Mouse (Mus musculus): ENCODE results near the gene Nipal3.

Gene Nipal3

GRCm38 (mm10) chr4:135501587-135501986 lies 6.7 kb upstream of the Nipal3 start:
- DNase-seq = no peak

GRCm38 (mm10) chr4:135499831-135500230 lies 5.0 kb upstream of the Nipal3 start:
- no peak for DNase-seq

DNA sequence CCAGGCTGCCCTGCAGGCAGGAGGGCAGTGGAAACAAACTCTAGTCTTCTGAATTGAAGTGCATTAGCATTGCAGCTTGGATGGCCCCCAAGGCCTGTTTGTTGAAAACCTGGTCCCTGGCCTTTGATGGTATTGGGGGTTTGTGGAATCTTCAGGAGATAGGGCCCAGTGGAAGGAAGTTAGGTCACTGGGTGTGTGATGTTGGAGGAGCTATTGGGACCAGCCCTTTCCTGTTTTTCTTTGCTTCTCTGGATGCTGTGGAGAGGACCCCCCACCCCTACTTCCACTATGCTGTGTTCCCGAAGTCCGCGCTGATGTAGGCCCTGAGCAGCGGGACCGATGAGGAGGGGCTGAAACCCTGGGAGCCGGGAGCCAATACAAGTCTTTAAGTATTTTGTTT lies 3.3 kb upstream of the Nipal3 start:
- DNase-seq = no peak

DNA sequence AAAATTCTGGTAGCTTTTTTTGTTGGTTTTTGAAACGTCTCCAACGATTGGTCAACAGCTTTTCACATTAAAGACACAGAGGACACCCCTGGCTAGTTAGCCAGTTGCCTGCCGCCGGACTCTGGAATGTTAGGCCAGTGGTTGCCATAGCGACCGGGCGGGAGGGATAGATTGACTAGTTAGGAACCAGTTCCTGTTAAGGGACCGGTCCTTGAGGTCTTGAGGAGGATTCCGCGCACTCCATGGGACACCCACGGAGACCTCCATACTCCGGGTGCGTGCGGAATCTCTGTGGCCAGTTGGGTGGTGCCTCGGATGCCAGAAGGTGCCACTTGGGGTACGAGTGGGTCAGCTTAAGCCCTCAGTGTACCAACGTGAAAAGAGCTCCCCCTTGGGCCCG lies 972 bp upstream of the Nipal3 start:
- peak; percentile 86 to 93 for DNase-seq

DNA sequence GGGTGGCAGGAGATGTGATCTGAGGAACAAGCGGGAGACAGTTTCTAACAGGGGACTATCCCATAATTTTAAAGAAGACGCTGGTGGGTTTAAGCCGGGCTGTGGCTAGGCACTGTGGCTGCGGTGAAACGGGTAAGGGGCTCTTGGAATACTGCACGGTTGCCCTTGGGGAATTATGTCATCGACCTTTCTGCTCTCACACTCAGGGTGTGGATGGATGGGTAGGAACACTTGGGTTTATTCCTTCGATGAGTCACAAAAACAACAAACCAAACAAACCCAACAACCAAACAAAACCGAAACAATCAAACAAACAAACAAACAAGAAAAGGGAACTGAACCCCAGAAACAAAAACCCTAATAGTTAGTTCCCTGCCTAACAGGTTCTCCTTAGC lies 556 bp upstream of the Nipal3 start:
- DNase-seq = no peak

- DNase-seq = peak; percentile 57 to 67
These were observed 932 bp downstream of the Nipal3 start for GRCm38 (mm10) chr4:135493691-135494520.

DNA sequence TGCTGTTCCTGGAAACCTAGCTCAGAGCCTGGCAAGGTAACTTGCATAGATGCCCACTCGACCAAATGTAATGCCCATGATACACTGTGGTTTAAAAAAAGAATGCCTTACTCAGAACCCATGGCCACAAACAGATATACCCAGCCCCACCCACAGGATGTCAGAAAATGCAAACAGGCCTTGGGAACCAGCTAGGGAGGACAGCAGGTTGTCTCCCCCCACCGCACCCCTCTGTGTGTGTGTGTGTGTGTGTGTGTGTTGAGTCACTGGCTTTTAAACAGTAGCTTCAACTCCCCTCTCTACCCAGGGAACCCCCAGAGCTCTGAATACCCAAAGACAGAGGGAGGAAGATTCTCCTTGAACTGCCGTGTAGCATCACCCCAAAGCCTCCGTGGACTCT lies 1.6 kb downstream of the Nipal3 start:
- no peak for DNase-seq

DNA sequence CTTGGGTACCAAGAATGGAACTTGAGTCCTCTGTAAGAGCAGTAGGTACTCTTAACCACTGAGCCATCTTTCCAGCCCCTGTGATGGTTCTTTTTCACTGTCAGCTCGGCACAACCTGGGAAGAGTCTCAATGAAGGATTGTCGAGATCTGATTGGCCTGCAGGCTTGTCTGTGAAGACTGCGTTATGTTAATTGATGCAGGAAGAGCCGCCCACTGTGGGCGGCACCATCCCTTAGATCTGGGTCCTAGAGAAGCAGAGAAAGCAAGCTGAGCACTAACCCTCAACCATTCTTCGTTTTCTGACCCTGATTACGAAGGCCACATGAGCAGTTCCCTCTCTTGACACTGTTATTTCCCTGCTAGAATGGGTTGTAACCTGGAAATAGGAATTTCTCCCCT lies 5.6 kb downstream of the Nipal3 start:
- no peak for DNase-seq

DNA sequence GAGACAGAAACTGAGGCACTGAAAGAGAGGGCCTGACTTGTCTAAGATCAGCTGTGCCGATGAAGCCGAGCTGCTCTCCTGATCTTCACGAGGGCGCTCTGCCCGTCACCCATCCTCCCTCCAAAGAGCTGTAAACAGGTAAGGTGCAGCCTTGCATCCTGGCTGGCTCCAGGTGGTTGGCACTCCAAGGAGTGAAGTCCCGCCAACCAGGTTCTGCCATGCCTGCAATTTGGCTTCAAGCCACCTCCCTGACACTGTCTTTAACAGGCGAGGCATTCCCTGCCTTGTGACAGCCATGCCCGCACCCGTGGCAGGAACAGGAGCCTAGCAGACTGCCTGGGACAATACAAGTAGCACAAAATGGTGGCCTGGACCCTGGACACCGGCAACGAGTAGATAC lies 8.5 kb downstream of the Nipal3 start:
- DNase-seq = peak in 1 of 2 experiments; percentile 25

DNA sequence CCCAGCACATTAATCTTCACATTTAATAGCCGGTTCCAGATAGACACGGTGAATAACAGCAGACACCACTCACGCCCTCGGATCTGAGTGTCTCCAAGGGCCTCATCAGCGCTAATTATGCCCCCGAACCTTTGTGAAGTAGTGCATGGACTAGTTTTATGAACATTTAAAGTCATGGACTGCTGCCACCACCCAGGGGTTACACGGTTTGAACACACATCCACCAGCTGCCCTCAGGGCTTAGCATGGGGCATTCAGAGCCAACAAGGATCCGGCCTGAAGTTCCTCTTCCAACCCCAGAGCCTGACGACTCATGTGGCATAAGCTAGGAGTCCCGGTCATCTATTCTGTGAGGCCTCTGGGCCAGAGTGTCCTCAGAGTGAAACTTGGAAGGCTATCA lies 9.8 kb downstream of the Nipal3 start:
- DNase-seq = no peak

- DNase-seq = peak in 1 of 2 experiments; percentile 8
These were observed 14.5 kb downstream of the Nipal3 start for GRCm38 (mm10) chr4:135480370-135480769.

GRCm38 (mm10) chr4:135477851-135478250 lies 17.0 kb downstream of the Nipal3 start:
- DNase-seq = no peak

GRCm38 (mm10) chr4:135463406-135463805 lies 31.4 kb downstream of the Nipal3 start:
- DNase-seq = no peak

DNA sequence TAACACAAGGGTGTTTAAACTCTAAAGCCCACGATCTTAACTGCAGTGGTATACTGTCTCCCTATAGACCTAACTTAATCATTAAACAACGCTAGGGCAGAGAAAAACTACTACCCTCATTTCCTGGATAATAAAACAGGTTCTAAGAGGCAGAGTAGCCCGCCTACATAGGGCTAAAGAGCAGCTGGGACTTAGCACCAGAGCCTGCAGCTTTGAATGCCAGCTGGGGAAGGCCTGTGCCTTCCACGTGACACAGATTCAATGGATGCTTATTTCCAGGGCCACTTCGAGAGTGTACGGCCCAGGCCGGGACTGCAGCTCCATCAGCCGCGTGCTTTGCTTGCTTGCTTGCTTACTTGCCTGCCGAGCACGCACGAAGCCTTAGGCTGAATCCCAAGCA lies 41.3 kb downstream of the Nipal3 start:
- peak; percentile 25 to 51 for DNase-seq

GRCm38 (mm10) chr4:135453164-135453563 lies 41.7 kb downstream of the Nipal3 start:
- peak in 1 of 2 experiments; percentile 38 for DNase-seq

DNA sequence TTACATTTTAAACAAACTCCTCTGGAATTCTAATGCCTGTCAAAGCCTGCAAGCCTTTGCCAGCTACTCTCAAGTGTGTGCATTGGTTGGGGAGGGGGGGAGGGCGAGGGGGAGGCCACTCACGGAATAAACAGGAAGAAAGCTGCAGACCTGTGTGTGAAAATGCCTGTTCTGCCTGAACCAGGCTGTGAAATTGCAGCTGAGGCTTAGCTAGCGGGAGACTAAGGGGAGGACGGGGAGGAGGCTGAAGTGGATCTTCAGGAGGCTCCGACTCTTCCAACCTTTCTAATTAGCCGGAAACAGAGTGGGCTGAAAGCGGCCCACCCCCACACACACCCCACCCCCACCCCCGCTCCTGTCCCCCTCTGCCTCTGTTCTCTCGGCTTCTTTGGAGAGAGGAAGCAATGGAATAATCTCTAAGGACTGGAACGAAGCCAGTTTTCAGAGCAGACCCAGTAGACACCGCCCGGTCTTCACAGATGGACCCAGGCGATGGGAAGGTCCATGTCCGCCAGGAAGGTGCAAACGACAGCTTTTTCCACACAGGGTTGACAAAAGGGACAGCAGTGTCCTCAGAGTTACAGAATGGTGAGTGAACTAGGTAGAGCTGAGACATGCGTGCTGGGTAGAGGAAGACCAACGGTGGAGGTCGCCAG lies 43.4 kb downstream of the Nipal3 start:
- peak in 1 of 2 experiments; percentile 44 for DNase-seq

DNA sequence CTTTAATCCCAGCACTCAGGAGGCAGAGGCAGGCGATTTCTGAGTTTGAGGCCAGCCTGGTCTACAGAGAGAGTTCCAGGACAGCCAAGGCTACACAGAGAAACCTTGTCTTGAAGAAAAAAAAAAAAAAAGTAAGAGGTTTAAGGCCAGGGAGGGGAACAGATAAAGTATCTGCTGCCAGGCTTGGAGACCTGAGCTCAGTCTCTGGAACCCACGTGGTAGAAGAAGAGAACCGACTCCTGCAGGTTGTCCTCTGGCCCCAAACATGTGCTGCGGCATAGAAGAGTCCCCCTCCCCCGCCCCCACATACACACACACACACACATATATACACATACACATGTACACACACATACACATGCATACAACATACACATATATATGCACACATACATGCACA lies 52.4 kb downstream of the Nipal3 start:
- DNase-seq = no peak

GRCm38 (mm10) chr4:135439904-135440522 lies 54.8 kb downstream of the Nipal3 start:
- DNase-seq = peak; percentile 41 to 54

DNA sequence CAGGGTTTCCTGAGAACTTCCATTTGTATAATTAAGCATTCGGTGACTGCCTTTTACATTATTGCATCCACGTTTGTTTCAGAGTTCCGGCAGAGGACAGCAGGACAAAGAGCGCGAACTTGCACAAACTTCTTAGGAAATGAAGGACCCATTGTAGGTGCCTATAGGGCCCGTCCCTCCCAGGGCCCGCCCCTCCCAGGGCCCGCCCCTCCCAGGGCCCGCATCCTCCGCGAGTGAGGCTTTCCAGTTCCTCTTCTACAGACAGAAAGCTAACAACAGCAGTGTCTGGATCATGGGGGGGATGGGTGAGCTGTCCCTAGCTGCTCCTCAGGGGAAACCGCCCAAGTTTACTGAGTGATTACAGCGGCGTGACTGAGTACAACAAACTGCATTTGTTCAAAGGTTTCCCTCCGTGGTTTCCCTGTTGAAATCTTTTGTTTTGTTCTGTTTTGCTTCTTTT lies 55.6 kb downstream of the Nipal3 start:
- peak; percentile 71 to 81 for DNase-seq

GRCm38 (mm10) chr4:135437924-135438323 lies 56.9 kb downstream of the Nipal3 start:
- no peak for DNase-seq

- DNase-seq = peak; percentile 26 to 42
These were observed 58.5 kb downstream of the Nipal3 start for GRCm38 (mm10) chr4:135436291-135436690.

DNA sequence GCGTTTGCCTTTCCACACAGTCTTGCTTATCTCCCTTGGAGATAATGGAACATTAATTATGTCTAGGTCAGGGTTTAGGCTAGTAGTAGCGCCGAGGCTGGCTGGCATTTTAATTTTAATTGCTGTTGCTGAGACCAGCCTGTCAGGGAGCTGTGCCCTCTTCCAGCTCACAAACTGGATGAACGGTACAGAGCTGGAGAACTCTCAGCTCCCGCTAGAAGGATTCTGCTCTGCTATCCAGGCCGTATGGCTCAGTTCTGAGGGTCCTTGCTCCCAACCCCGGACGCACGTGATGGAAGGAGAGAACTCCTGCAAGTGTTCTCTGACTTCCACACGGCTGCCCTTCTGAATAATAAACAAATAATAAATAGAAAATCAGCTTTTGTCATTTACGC lies 60.4 kb downstream of the Nipal3 start:
- DNase-seq = peak in 1 of 2 experiments; percentile 26
